Mouse (Mus musculus) heart, adult 2 months (tissue): Measurements from ENCODE around the gene Synrg. TPM values are rescaled to one million over a fixed set of nuclear protein-coding genes. Genes with fewer than 3 reads are reported as not detected.

ENCODE experiments used
- DNase-seq, 2 experiments: peaks; one replicate each; pipeline ENCODE4 v3.0.0; 2021
- H3K27ac ChIP-seq: fragments of 200-600 bp; 2 replicates; pipeline ENCODE4 v1.8.1; 2022
- H3K27me3 ChIP-seq: fragments of 200-500 bp; 2 replicates; pipeline ENCODE4 v1.6.1; 2012; ENCODE audit warnings: mild to moderate bottlenecking, low read length, inconsistent platforms, mixed read lengths; ENCODE audit not compliant: control insufficient read depth, insufficient read depth
- H3K36me3 ChIP-seq: fragments of 200-500 bp; 2 replicates; pipeline ENCODE4 v1.6.1; 2012; ENCODE audit warnings: low read length, inconsistent platforms; ENCODE audit not compliant: control insufficient read depth, insufficient read depth
- H3K4me1 ChIP-seq: fragments of 200-500 bp; 2 replicates; pipeline ENCODE4 v1.6.1; 2011; ENCODE audit warnings: low read length; ENCODE audit not compliant: control insufficient read depth, insufficient read depth
- H3K4me3 ChIP-seq: fragments of 200-600 bp; 2 replicates; pipeline ENCODE4 v1.8.1; 2022
- H3K79me2 ChIP-seq: fragments of 200-500 bp; replicated peaks from 2 replicates; pipeline ENCODE4 v1.6.1; 2012; ENCODE audit warnings: mild to moderate bottlenecking, inconsistent platforms, low read length, moderate library complexity, mixed read lengths; ENCODE audit not compliant: control insufficient read depth, insufficient read depth
- H3K9ac ChIP-seq: fragments of 200-500 bp; 2 replicates; pipeline ENCODE4 v1.6.1; 2012; ENCODE audit warnings: low read depth, mild to moderate bottlenecking, control low read depth, inconsistent platforms, low read length, mixed read lengths
- CTCF ChIP-seq: fragments of 200-600 bp; IDR thresholded peaks from 2 replicates; pipeline ENCODE4 v1.8.1; 2022; ENCODE audit warnings: antibody characterized with exemption, mild to moderate bottlenecking, moderate library complexity
- EP300 ChIP-seq: fragments of 200-500 bp; IDR thresholded peaks from 2 replicates; pipeline ENCODE4 v1.6.1; 2011; ENCODE audit warnings: low read depth, low read length, control low read depth; ENCODE audit not compliant: insufficient read depth
- POLR2A ChIP-seq: fragments of 200-500 bp; IDR thresholded peaks from 2 replicates; pipeline ENCODE4 v1.6.1; 2011; ENCODE audit warnings: mild to moderate bottlenecking, low read depth, low read length, control low read depth; ENCODE audit not compliant: insufficient read depth
- WGBS: fragments of 180-500 bp; shearing (Covaris S2); methylation state at CpG from one replicate; pipeline ENCODE4 v1.1.7; 2018; 5-methylcytosine and 5-hydroxymethylcytosine counted together
- intact Hi-C: fragments of 180-260 bp; cut with DNase I; formaldehyde crosslinking; loops from one replicate; pipeline ENCODE4 v1.15.1; 2025
- polyA plus RNA-seq: library from polyadenylated mRNA; depleted of rRNA; stranded (reverse); fragments of >200 nt; gene quantifications from 2 replicates; pipeline ENCODE4 v1.2.3, GENCODE M21; 2012
- total RNA-seq, 2 experiments: library from RNA; stranded (reverse); gene quantifications; 2 replicates each; pipeline ENCODE4 v1.2.3; 2021

Synrg gene
- total and polyA plus RNA-seq, 3 experiments = 12.2 to 28.1 (median 23.7) TPM

- no peak overlapping the region for H3K4me3 ChIP-seq
- no peak for DNase-seq
- no peak overlapping the region for H3K27ac ChIP-seq
- H3K4me1 ChIP-seq = no peaks in the 10 kb centered on the region
- no peaks in the 10 kb centered on the region for H3K79me2 ChIP-seq
- H3K9ac ChIP-seq = no peak overlapping the region
- intact Hi-C loops = no loop called here
- no peak for TF ChIP-seq CTCF
- no peak for TF ChIP-seq POLR2A
- TF ChIP-seq EP300 = no peak
- WGBS = 87% methylated on average over 4 of the region's 4 CpGs
- peaks cover 2% of the 10 kb centered on the region; the same call in 1 of the 2 replicates for H3K27me3 ChIP-seq
- no peaks in the 10 kb centered on the region for H3K36me3 ChIP-seq
Observed at GRCm38 (mm10) chr11:83933376-83933775, 30.9 kb upstream of the Synrg start.

DNA sequence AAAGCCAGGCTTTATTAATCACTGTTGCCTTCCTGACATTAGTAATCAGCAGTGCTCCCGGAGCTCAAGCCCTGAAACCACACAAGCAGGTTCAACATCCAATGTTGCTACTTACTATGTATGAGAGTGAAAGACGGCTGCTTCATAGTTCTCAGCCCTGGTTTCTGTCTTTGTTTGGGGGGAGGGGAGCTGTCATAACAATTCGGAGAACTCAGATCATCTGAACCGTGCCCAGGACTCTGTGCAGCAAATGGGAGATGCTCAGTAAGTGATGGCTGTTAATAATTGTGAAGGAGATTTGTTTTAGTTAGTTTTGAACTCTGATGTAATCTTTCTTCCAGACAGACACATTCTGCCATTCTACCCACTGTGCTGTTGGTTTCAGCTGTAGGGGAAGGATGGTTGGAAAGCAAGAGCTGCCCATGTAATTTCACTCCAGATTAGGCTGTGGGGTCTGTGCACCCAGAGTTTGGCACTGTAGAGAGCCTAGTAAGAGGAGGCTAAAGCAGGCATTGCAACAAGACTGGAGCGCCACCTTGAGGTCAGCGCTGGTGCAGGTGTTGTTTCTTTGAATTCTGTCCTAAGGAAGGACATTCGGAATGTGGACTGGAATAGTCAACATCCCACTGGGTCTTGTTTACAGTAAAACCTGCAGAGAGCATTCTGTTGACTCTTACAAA, 28.1 kb upstream of the Synrg start:
- 12% methylated on average over 7 of the region's 7 CpGs for WGBS
- H3K9ac ChIP-seq = no peak overlapping the region
- intact Hi-C loops = loop anchor here (1.0 to 5.0 kb wide), 3 partner anchors 119 to 151 kb away; no protein-coding TSS in a partner anchor

DNA sequence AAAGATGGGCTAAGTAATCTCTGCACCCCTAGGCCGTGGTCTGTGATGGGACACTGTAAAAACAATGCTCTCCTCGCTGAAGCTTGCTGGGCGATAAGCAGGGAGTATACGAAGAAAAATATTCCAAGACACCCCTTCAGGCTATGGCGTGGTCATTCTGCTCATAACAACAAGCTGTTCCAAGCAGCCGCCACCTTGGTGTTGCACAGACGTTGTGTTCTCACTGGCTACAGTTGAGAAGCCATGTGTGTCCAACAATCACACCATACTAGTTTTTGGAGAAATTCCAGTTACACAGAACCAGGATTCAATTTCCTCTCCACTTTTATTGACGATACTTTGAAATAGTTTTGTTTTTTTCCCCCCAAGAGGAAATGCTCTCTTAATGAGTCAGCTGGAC, 25.7 kb upstream of the Synrg start:
- Histone ChIP-seq H3K79me2 (no peaks in the 10 kb centered on the region), H3K36me3 (peaks cover 4% of the 10 kb centered on the region), H3K9ac (no peak overlapping the region), H3K4me3 (no peak overlapping the region), H3K27me3 (no peaks in the 10 kb centered on the region), H3K4me1 (no peaks in the 10 kb centered on the region; the same call in 1 of the 2 replicates), H3K27ac (no peak overlapping the region)
- 59% methylated on average over 8 of the region's 8 CpGs for WGBS
- TF ChIP-seq CTCF (no peak), POLR2A (no peak), EP300 (no peak)
- intact Hi-C loops = loop anchor here (5.0 kb wide), 2 partner anchors 121 to 136 kb away; no protein-coding TSS in a partner anchor
- DNase-seq = no peak

More for the DNA sequence above, 28.1 kb upstream of the Synrg start:
- 0 out of 2 replicates have a peak, but pooled peaks have one; percentile 31 for TF ChIP-seq EP300
- peak; percentile 92 for TF ChIP-seq CTCF
- TF ChIP-seq POLR2A = no peak
- H3K4me3 ChIP-seq = no peak overlapping the region
- H3K36me3 ChIP-seq = no peaks in the 10 kb centered on the region
- H3K4me1 ChIP-seq = no peaks in the 10 kb centered on the region
- DNase-seq = peak; percentile 56 to 83
- no peaks in the 10 kb centered on the region for H3K27me3 ChIP-seq
- no peaks in the 10 kb centered on the region for H3K79me2 ChIP-seq
- H3K27ac ChIP-seq = no peak overlapping the region

DNA sequence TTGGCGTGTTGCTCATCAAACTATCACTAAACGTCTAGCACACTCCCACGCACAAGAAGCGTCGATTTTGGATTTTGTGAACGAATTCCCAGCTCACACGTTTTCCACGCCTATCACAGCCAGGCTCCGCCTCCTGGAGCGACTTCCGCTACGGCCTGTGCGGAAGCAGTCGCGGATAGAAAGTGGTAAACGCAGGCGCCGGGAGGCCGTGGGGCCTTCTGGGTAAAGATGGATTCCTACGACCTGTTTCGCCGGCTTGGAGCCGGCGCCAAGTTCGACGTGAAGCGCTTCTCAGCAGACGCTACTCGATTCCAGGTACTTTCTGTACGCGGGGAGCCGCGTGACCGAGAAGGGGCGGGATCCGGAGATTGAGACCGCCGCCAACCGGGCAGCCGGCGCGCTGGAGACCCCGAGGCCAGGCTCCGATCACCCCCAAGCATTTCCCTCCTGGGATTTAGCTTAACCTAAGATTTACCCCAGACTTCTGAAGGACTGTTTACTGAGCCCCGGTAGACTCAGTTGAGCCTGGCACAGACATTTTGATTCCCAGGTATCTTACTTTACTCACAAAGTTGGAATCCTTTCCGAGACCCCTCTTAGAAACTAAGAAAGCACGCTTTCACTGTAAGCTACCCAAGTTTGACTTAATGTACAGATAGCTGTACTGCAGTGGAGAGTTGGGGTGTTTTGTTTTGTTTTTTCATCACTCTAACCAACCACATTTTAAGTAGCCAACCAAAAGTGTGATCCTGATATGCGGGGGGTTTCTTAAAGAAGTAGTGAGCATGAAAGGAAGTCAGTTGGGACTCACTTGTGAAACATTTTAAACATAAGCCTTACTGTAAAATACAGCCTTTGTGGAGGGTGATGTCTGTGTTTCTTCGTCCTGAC, 22.0 kb upstream of the Synrg start, which contains the start of gene Ddx52:
Gene Ddx52, plus strand, starts transcription at position 113 of the 891 bp plus-strand sequence.
- H3K36me3 ChIP-seq = peaks cover 7% of the 10 kb centered on the region
- H3K27ac ChIP-seq = peak within 1 kb of the TSS; percentile 80
- TF ChIP-seq POLR2A (peak; percentile 71), EP300 (peak; percentile 62), CTCF (no peak)
- H3K4me3 ChIP-seq = peak within 1 kb of the TSS; percentile 80
- H3K27me3 ChIP-seq = no peaks in the 10 kb centered on the region
- intact Hi-C loops = loop anchor here (1.0 kb wide), 1 partner anchor 22 kb away; the partner anchor contains the start of gene Synrg
- no peaks in the 10 kb centered on the region for H3K79me2 ChIP-seq
- peak within 1 kb of the TSS; percentile 90 for H3K9ac ChIP-seq
- peak; percentile 91 for DNase-seq
- no peaks in the 10 kb centered on the region; the same call in 1 of the 2 replicates for H3K4me1 ChIP-seq
- 1% methylated on average over 49 of the region's 49 CpGs for WGBS

GRCm38 (mm10) chr11:83956822-83957221, 7.4 kb upstream of the Synrg start:
- 90% methylated on average over 2 of the region's 2 CpGs for WGBS
- no peak for TF ChIP-seq CTCF
- no peak for TF ChIP-seq EP300
- no peak for TF ChIP-seq POLR2A
- Histone ChIP-seq H3K27me3 (no peaks in the 10 kb centered on the region), H3K27ac (no peak overlapping the region), H3K79me2 (no peaks in the 10 kb centered on the region), H3K9ac (no peak overlapping the region), H3K4me3 (no peak overlapping the region), H3K36me3 (peaks cover 5% of the 10 kb centered on the region; the same call in 1 of the 2 replicates), H3K4me1 (no peaks in the 10 kb centered on the region)
- DNase-seq = no peak
- intact Hi-C loops = no loop called here
